Mouse (Mus musculus): ENCODE results near the gene Fbxw22. TPM values are rescaled to one million over a fixed set of nuclear protein-coding genes. Genes with fewer than 3 reads are reported as not detected.
"Not testable (repeated sequence)": the region's sequence is repeated elsewhere in the genome, so short reads cannot be mapped to it uniquely, and the experiment has no call there.

Gene Fbxw22
- polyA plus RNA-seq (2015; fragmentation: Nextera tagmentation; extraction: Ambion mirVana) = not detected in 2 replicates

GRCm38 (mm10) chr9:109404196-109404595 is at the start of gene Fbxw22:
Gene Fbxw22, minus strand, starts transcription at chr9:109404296.
- H3K4me1 ChIP-seq; H3K27ac ChIP-seq; H3K4me2 ChIP-seq (replicated peaks); ATAC-seq (ENCODE audit: low FRiP score, low read depth); H3K36me3 ChIP-seq; H3K9ac ChIP-seq; H3K9me3 ChIP-seq; H3K4me3 ChIP-seq; H3K27me3 ChIP-seq: not testable (repeated sequence)
- 75% methylated on average over 4 of the region's 4 CpGs for WGBS

GRCm38 (mm10) chr9:109449040-109449439 is 44.9 kb upstream of the Fbxw22 start, which contains the start of gene Fbxw16:
Gene Fbxw16, minus strand, starts transcription at chr9:109449140.
- Histone ChIP-seq H3K4me3 (no peak within 1 kb of the TSS), H3K4me2 (replicated peaks) (no peak within 1 kb of the TSS), H3K9me3 (no peaks in the 10 kb centered on the region), H3K9ac (no peak within 1 kb of the TSS), H3K36me3 (no peaks in the 10 kb centered on the region), H3K4me1 (no peaks in the 10 kb centered on the region), H3K27ac (no peak within 1 kb of the TSS), H3K27me3 (no peaks in the 10 kb centered on the region)
- ATAC-seq (ENCODE audit: low FRiP score, low read depth) = no peak

DNA sequence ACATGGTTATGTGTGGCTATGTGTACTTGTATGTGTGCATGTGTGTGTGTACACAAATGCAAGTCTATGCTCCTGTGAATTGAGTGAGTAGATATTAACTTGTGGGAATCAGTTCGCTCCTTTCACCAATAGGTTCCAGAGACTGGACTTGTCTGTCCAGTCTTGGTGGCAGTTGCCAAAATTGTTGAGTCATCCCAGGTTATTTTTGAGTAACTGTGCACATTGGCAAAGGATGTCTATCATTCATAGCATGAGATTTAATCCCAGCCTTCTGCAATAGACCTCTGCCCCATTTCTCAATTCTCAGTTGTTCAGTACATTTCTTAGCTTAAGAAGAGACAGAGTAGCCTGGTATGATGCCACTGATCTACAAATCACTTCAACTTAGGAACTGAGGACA is 28.9 kb upstream of the Fbxw22 start:
- WGBS = 73% methylated on average over 1 of the region's 1 CpGs
- Histone ChIP-seq H3K36me3 (no peaks in the 10 kb centered on the region), H3K27me3 (no peaks in the 10 kb centered on the region), H3K4me2 (replicated peaks) (no peak overlapping the region), H3K27ac (no peak overlapping the region), H3K9ac (no peak overlapping the region), H3K9me3 (no peaks in the 10 kb centered on the region), H3K4me3 (no peak overlapping the region), H3K4me1 (no peaks in the 10 kb centered on the region)
- no peak for ATAC-seq (ENCODE audit: low FRiP score, low read depth)

- not testable (repeated sequence) for H3K4me2 ChIP-seq (replicated peaks); H3K9ac ChIP-seq; H3K27me3 ChIP-seq; H3K27ac ChIP-seq; ATAC-seq (ENCODE audit: low FRiP score, low read depth); H3K9me3 ChIP-seq; H3K4me1 ChIP-seq; H3K4me3 ChIP-seq; H3K36me3 ChIP-seq
- WGBS = 100% methylated on average over 1 of the region's 1 CpGs
These were observed 64.5 kb downstream of the Fbxw22 start, which contains the start of gene Fbxw28 for GRCm38 (mm10) chr9:109339559-109339958. Gene Fbxw28, minus strand, starts transcription at chr9:109339659.

Other genes starting within 250 kb of the Fbxw22 start
- gene Fbxw21, start 242.3 kb downstream of the Fbxw22 start, polyA plus RNA-seq (2015; fragmentation: Nextera tagmentation; extraction: Ambion mirVana) = not detected in 2 replicates
- gene Fbxw13, start 208.3 kb downstream of the Fbxw22 start, polyA plus RNA-seq (2015; fragmentation: Nextera tagmentation; extraction: Ambion mirVana) = not detected in 2 replicates
- gene Fbxw20, start 169.5 kb downstream of the Fbxw22 start, polyA plus RNA-seq (2015; fragmentation: Nextera tagmentation; extraction: Ambion mirVana) = not detected in 2 replicates
- gene Fbxw14, start 116.6 kb downstream of the Fbxw22 start, polyA plus RNA-seq (2015; fragmentation: Nextera tagmentation; extraction: Ambion mirVana) = not detected in 2 replicates
- not detected in 2 replicates for gene Fbxw28, start 64.6 kb downstream of the Fbxw22 start, polyA plus RNA-seq (2015; fragmentation: Nextera tagmentation; extraction: Ambion mirVana)
- gene Fbxw16, start 44.8 kb upstream of the Fbxw22 start, polyA plus RNA-seq (2015; fragmentation: Nextera tagmentation; extraction: Ambion mirVana) = not detected in 2 replicates
- gene Fbxw19, start 91.6 kb upstream of the Fbxw22 start, polyA plus RNA-seq (2015; fragmentation: Nextera tagmentation; extraction: Ambion mirVana) = not detected in 2 replicates
- not detected in 2 replicates for gene Fbxw15, start 164.0 kb upstream of the Fbxw22 start, polyA plus RNA-seq (2015; fragmentation: Nextera tagmentation; extraction: Ambion mirVana)
- gene Fbxw24, start 221.8 kb upstream of the Fbxw22 start, polyA plus RNA-seq (2015; fragmentation: Nextera tagmentation; extraction: Ambion mirVana) = not detected in 2 replicates

All from limb, embryonic 13.5 days (tissue).